In the genomic region with DNA sequence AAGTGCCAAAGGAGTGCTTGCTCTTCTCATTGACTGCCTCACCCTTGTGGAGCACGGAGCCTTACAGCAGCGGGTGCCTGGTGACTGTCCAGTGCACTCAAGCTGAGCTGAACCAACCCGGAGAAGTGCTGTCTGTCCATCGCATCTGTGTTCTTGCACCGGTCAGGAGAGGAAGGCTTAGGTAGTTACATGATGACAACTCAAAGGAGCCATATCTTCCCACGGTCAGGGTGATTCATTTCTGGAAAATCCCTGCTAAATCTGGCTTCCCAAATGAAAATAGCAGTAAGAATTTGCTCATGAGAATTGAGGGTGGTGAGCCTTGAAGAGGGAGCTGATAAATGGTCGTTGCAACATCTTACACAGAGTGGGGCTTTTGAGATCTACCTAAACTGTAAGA, we compare ENCODE assay signal across 31 mouse cellular contexts. TPM values are rescaled to one million over a fixed set of nuclear protein-coding genes. Genes with fewer than 3 reads are reported as not detected.
DNase-seq lines count a peak whose midpoint lies in the region; ATAC-seq and TF ChIP-seq lines count a peak whose summit lies in the region.
"Had no signal": no experiment of that assay in that cellular context is flagged by ENCODE, and none has a peak within 500 bp of the region (broad histone marks: within the 10 kb centered on the region; RNA-seq: fewer than 3 reads in every experiment).

No protein-coding gene starts in this region.

- H3K9ac ChIP-seq in forebrain, embryonic 11.5 days (ENCODE audit: low read length) = no peak overlapping the region
- H3K9ac ChIP-seq: embryonic facial prominence, embryonic 15.5 days; forebrain, embryonic 15.5 days; heart, embryonic 12.5 days; hindbrain, embryonic 15.5 days; liver, embryonic 12.5 days; liver, postnatal 0 days; midbrain, embryonic 12.5 days had no signal

- H3K4me1 ChIP-seq in forebrain, embryonic 11.5 days (replicated peaks; ENCODE audit: control insufficient read depth, insufficient read depth, low read length) = no peaks in the 10 kb centered on the region
- no peaks in the 10 kb centered on the region for H3K4me1 ChIP-seq in forebrain, embryonic 10.5 days
- H3K4me1 ChIP-seq in kidney, adult 2 months (ENCODE audit: control insufficient read depth, insufficient read depth, low read length) = no peaks in the 10 kb centered on the region
- H3K4me1 ChIP-seq: embryonic facial prominence, embryonic 10.5 days; embryonic facial prominence, embryonic 15.5 days; heart, embryonic 12.5 days; hindbrain, embryonic 15.5 days; liver, embryonic 12.5 days; midbrain, embryonic 12.5 days had no signal

- TF ChIP-seq CTCF in left cerebral cortex, adult 2 months (IDR thresholded peaks at IDR 0.05) = no peak
- no peak for TF ChIP-seq CTCF in kidney, adult 2 months (conservative IDR thresholded peaks at IDR 0.05; ENCODE audit: insufficient read depth, insufficient read length, low read depth, low read length)

- no peaks in the 10 kb centered on the region for H3K36me3 ChIP-seq in forebrain, embryonic 11.5 days (ENCODE audit: control insufficient read depth, insufficient read depth, low read length)
- no peaks in the 10 kb centered on the region for H3K36me3 ChIP-seq in forebrain, embryonic 10.5 days (replicated peaks)
- no peaks in the 10 kb centered on the region for H3K36me3 ChIP-seq in kidney, adult 2 months (ENCODE audit: control insufficient read depth, insufficient read depth, low read length)
- H3K36me3 ChIP-seq: embryonic facial prominence, embryonic 10.5 days; embryonic facial prominence, embryonic 15.5 days; forebrain, embryonic 15.5 days; heart, embryonic 12.5 days; hindbrain, embryonic 15.5 days; liver, embryonic 12.5 days; midbrain, embryonic 12.5 days had no signal

- no peak overlapping the region for H3K4me2 ChIP-seq in forebrain, embryonic 11.5 days (ENCODE audit: low read depth, low read length, severe bottlenecking)
- H3K4me2 ChIP-seq: embryonic facial prominence, embryonic 15.5 days; forebrain, embryonic 15.5 days; heart, embryonic 12.5 days; hindbrain, embryonic 15.5 days; liver, embryonic 12.5 days; midbrain, embryonic 12.5 days had no signal

- H3K27ac ChIP-seq in forebrain, embryonic 11.5 days (ENCODE audit: low read depth, low read length) = no peak overlapping the region
- no peak overlapping the region for H3K27ac ChIP-seq in forebrain, embryonic 10.5 days
- H3K27ac ChIP-seq in left cerebral cortex, adult 2 months = peak overlapping the region; percentile 44
- H3K27ac ChIP-seq in kidney, adult 2 months (ENCODE audit: insufficient read depth, low read depth, low read length) = no peak overlapping the region
- H3K27ac ChIP-seq: embryonic facial prominence, embryonic 10.5 days; embryonic facial prominence, embryonic 15.5 days; forebrain, embryonic 15.5 days; heart, adult 2 months; hindbrain, embryonic 15.5 days; liver, embryonic 12.5 days; midbrain, embryonic 12.5 days had no signal

- WGBS in forebrain, embryonic 11.5 days = 88% methylated on average over 7 of the region's 7 CpGs
- WGBS in forebrain, embryonic 10.5 days = 88% methylated on average over 7 of the region's 7 CpGs
- 74% methylated on average over 7 of the region's 7 CpGs for WGBS in kidney, adult 2 months

- DNase-seq in forebrain, embryonic 11.5 days (ENCODE audit: low spot score) = peak; percentile 49
- DNase-seq in forebrain, embryonic 10.5 days (ENCODE audit: extremely low spot score, low spot score) = no peak
- peak in 1 of 2 experiments; percentile 22 for DNase-seq in left cerebral cortex, adult 2 months (ENCODE audit: extremely low spot score in 1 of 2, low spot score in 2 of 2)
- no peak for DNase-seq in left cerebral cortex, adult 11 months (ENCODE audit: low spot score)
- peak; percentile 20 for DNase-seq in 3134 (ENCODE audit: extremely low read depth, insufficient read length, low spot score)
- DNase-seq in brain, adult 2 months (ENCODE audit: low read depth, low spot score) = peak; percentile 78
- DNase-seq in kidney, adult 2 months = no peak
- DNase-seq: adrenal gland, adult 2 months; adrenal gland, postnatal 36 days; cerebellum, adult 8-10 months; cerebellum, postnatal 25 days; gastrocnemius, postnatal 14 days; heart, adult 2 months; kidney, adult 8-10 months; kidney, postnatal 4 days; liver, postnatal 0 days; lung, postnatal 4 days; thymus, adult 18-20 months; thymus, postnatal 25 days had no signal

- H3K9me3 ChIP-seq in forebrain, embryonic 11.5 days (ENCODE audit: control insufficient read depth, low read length) = no peaks in the 10 kb centered on the region
- H3K9me3 ChIP-seq in forebrain, embryonic 10.5 days = no peaks in the 10 kb centered on the region
- H3K9me3 ChIP-seq: embryonic facial prominence, embryonic 10.5 days; embryonic facial prominence, embryonic 15.5 days; forebrain, embryonic 15.5 days; hindbrain, embryonic 15.5 days; liver, embryonic 12.5 days; midbrain, embryonic 12.5 days had no signal

- intact Hi-C loops in left cerebral cortex, adult 2 months (cut with DNase I) = loop anchor here (5.0 kb wide), 1 partner anchor 70 kb away; no protein-coding TSS in a partner anchor

- no peak for TF ChIP-seq POLR2A in kidney, adult 2 months (IDR thresholded peaks at IDR 0.05; ENCODE audit: low read depth, low read length)

- no peaks in the 10 kb centered on the region for H3K27me3 ChIP-seq in forebrain, embryonic 11.5 days (ENCODE audit: control insufficient read depth, insufficient read depth, low read length)
- H3K27me3 ChIP-seq in forebrain, embryonic 10.5 days (ENCODE audit: poor library complexity, severe bottlenecking) = no peaks in the 10 kb centered on the region
- no peaks in the 10 kb centered on the region for H3K27me3 ChIP-seq in kidney, adult 2 months (replicated peaks; ENCODE audit: control insufficient read depth, insufficient read depth, low read length)
- H3K27me3 ChIP-seq: embryonic facial prominence, embryonic 15.5 days; forebrain, embryonic 15.5 days; heart, embryonic 12.5 days; hindbrain, embryonic 15.5 days; midbrain, embryonic 12.5 days had no signal

- H3K4me3 ChIP-seq in forebrain, embryonic 11.5 days (ENCODE audit: low read depth, low read length) = no peak overlapping the region
- H3K4me3 ChIP-seq in forebrain, embryonic 10.5 days = no peak overlapping the region
- no peak overlapping the region for H3K4me3 ChIP-seq in left cerebral cortex, adult 2 months
- no peak overlapping the region for H3K4me3 ChIP-seq in kidney, adult 2 months (ENCODE audit: insufficient read depth, low read depth, low read length)
- H3K4me3 ChIP-seq: embryonic facial prominence, embryonic 10.5 days; embryonic facial prominence, embryonic 15.5 days; forebrain, embryonic 15.5 days; heart, adult 2 months; heart, embryonic 12.5 days; hindbrain, embryonic 15.5 days; liver, embryonic 12.5 days; megakaryocyte, embryonic 14.5 days; midbrain, embryonic 12.5 days had no signal

- ATAC-seq in forebrain, embryonic 11.5 days (replicated peaks; ENCODE audit: low FRiP score) = no peak
- ATAC-seq in granulocyte monocyte progenitor cell, adult 5-6 weeks (replicated peaks; ENCODE audit: poor library complexity, severe bottlenecking) = no peak
- ATAC-seq: activated CD4-positive, CD25-positive, alpha-beta regulatory T cell, adult 4 months; forebrain, embryonic 15.5 days; liver, embryonic 12.5 days; liver, postnatal 0 days had no signal

RNA-seq across cellular contexts. Expression of gene Vwa3a, which starts 12.8 kb away (rescaled TPM):
- 0.11 and 0.19 TPM in 2 replicates for polyA plus RNA-seq in forebrain, embryonic 11.5 days (2014; fragmentation: Nextera tagmentation; extraction: Ambion mirVana)
- 0.11 and 0.41 TPM in 2 replicates for polyA plus RNA-seq in forebrain, embryonic 10.5 days (2016; fragmentation: Nextera tagmentation; extraction: Ambion mirVana)
- 10 to 100 TPM; 12.7 to 14.8 TPM for total RNA-seq in left cerebral cortex, adult 2 months (2021)
- polyA plus RNA-seq in kidney, adult 2 months (2012; rRNA removed) = 0.53 and 0.77 TPM in 2 replicates
- total RNA-seq in granulocyte monocyte progenitor cell, adult 5-6 weeks (2014; fragmentation: Nextera tagmentation) = not detected in 2 replicates
- not detected in 2 replicates for total RNA-seq in granulocyte monocyte progenitor cell, adult 5-6 weeks (2017)
- total RNA-seq: hematopoietic stem cell, adult 5-6 weeks; MEL had no signal
- polyA plus RNA-seq: activated CD4-positive, CD25-positive, alpha-beta regulatory T cell, adult 4 months; liver, embryonic 12.5 days had no signal

Comparison
In these comparisons a context has a peak if more than half of its experiments do, and no peak if none do; other contexts are left out.
1. DNase-seq: peak in forebrain, embryonic 11.5 days (single experiment), 3134 (single experiment) and brain, adult 2 months (single experiment); none in forebrain, embryonic 10.5 days (single experiment), left cerebral cortex, adult 11 months (single experiment) and kidney, adult 2 months (single experiment).